Mouse (Mus musculus) lung, embryonic 15.5 days (tissue): ENCODE data around the gene Sh3bp4. TPM values are rescaled to one million over a fixed set of nuclear protein-coding genes. Genes with fewer than 3 reads are reported as not detected.

ENCODE experiments used
- ATAC-seq: fragments of 200-750 bp; cut with Nextera tagmentation; 2 replicates; pipeline ENCODE4 v1.8.0; 2017; ENCODE audit warnings: moderate number of reproducible peaks, borderline replicate concordance; ENCODE audit not compliant: low FRiP score, low TSS enrichment; ENCODE audit errors: extremely low read depth
- H3K27ac ChIP-seq: fragments of 300-500 bp; sonication (generic); 2 replicates; pipeline ENCODE4 v1.5.1; 2015; ENCODE audit warnings: moderate library complexity, mild to moderate bottlenecking, inconsistent platforms
- H3K27me3 ChIP-seq: fragments of 300-500 bp; sonication (generic); 2 replicates; pipeline ENCODE4 v1.6.1; 2015; ENCODE audit warnings: inconsistent platforms
- H3K36me3 ChIP-seq: fragments of 300-500 bp; sonication (generic); 2 replicates; pipeline ENCODE4 v1.6.1; 2015; ENCODE audit warnings: inconsistent platforms
- H3K4me1 ChIP-seq: fragments of 300-500 bp; sonication (generic); 2 replicates; pipeline ENCODE4 v1.6.1; 2015; ENCODE audit warnings: inconsistent platforms
- H3K4me2 ChIP-seq: fragments of 300-500 bp; sonication (generic); 2 replicates; pipeline ENCODE4 v1.6.1; 2015; ENCODE audit warnings: inconsistent platforms, mild to moderate bottlenecking, moderate library complexity
- H3K4me3 ChIP-seq: fragments of 300-500 bp; sonication (generic); 2 replicates; pipeline ENCODE4 v1.5.1; 2015; ENCODE audit warnings: mild to moderate bottlenecking, inconsistent platforms
- H3K9ac ChIP-seq: fragments of 300-500 bp; sonication (generic); 2 replicates; pipeline ENCODE4 v1.6.1; 2015; ENCODE audit warnings: inconsistent platforms
- H3K9me3 ChIP-seq: fragments of 300-500 bp; sonication (generic); 2 replicates; pipeline ENCODE4 v1.6.1; 2016; ENCODE audit warnings: inconsistent platforms
- WGBS: fragments of 180-500 bp; shearing (Covaris S2); methylation state at CpG from one replicate; pipeline ENCODE4 v1.1.7; 2015; 5-methylcytosine and 5-hydroxymethylcytosine counted together
- polyA plus RNA-seq: library from polyadenylated mRNA; unstranded; fragments of >200 nt; fragmentation: Nextera tagmentation; extraction: Ambion mirVana; gene quantifications from 2 replicates; pipeline ENCODE4 v1.2.1, GENCODE M21; 2015

Sh3bp4 gene
- 25.2 and 27.1 TPM in 2 replicates for polyA plus RNA-seq

GRCm38 (mm10) chr1:89070103-89070700, at the start of gene Sh3bp4:
Sh3bp4 (plus strand) TSS chr1:89070415.
- Histone ChIP-seq H3K9me3 (no peaks in the 10 kb centered on the region), H3K36me3 (no peaks in the 10 kb centered on the region)
- 0% methylated on average over 62 of the region's 63 CpGs for WGBS

DNA sequence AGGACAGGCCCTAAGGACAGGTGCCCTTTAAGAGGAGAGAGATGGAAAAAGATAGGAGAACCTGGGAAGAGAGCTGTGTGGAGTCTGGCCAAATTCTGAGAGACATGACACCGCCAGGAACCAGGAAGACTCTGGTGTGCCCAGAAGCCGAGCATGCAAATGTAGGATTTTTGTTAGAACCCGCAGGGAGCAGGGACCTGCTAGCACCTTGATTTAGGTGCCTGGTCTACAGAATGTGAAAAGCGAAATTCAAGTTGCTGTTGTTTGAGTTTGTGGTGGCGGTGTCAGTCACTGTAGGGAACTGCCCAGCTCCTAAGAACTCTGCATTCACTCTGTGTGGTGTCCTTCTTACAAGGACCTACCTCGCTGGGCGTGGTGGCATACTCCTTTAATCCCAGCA, 47.2 kb upstream of the Sh3bp4 start:
- no peaks in the 10 kb centered on the region for H3K27me3 ChIP-seq
- no peak overlapping the region for H3K4me2 ChIP-seq
- no peaks in the 10 kb centered on the region for H3K9me3 ChIP-seq
- no peak overlapping the region for H3K9ac ChIP-seq
- no peak overlapping the region for H3K27ac ChIP-seq
- ATAC-seq, result no peak
- H3K4me3 ChIP-seq, result no peak overlapping the region
- H3K4me1 ChIP-seq, result peaks cover 4% of the 10 kb centered on the region
- 79% methylated on average over 7 of the region's 7 CpGs for WGBS
- H3K36me3 ChIP-seq, result no peaks in the 10 kb centered on the region

More at GRCm38 (mm10) chr1:89070103-89070700, at the start of gene Sh3bp4:
- Histone ChIP-seq H3K4me3 (peak within 1 kb of the TSS; percentile 87), H3K27ac (peak within 1 kb of the TSS; percentile 88), H3K4me2 (peak within 1 kb of the TSS; percentile 81), H3K9ac (peak within 1 kb of the TSS; percentile 89), H3K27me3 (no peaks in the 10 kb centered on the region), H3K4me1 (peaks cover 43% of the 10 kb centered on the region)
- peak; percentile 96 for ATAC-seq

DNA sequence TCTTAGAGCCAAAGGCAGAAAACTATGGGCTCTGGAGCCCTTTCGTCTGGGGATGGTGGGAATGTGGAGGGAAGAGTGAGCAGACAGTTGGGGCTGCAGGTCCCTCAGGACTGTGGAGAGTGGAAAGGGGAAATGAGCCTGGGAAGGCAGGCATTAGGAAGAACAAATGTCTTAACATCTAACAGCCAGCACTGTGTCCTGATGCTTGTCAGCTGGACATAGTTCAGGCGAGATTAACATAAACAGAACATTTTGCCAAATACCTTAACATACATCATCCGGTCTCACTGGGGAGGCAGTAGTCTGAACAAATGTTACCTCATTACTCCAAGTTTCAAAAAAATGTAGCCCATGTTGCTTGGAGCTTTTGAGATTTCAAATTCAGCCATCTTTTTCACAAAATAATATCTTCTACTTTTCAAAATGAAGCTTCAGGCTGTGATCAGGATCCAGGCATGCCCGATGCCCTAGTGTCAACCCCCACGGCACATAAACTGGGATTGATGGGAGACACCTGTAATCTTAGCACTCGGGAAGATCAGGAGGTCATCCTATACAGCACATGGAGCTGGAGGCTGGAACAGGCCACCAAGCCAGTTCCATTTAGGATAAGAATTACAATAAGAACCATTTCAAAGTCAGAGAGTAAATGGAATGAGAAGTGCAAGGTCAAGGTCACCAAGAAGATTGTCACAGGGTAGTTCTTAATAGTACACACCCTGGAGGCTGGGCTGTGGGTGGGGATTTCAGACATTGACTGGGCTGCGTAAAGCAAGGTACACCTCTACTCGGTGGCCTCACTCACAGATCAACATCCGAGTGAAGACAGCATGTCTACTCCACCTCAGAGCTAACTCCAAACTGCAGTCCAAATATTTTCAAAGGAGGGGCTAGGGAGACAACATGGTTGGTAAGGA, 45.3 kb upstream of the Sh3bp4 start:
- no peak overlapping the region for H3K9ac ChIP-seq
- peak; percentile 49; the same call in 1 of the 2 replicates for ATAC-seq
- H3K4me3 ChIP-seq, result no peak overlapping the region
- H3K4me2 ChIP-seq, result no peak overlapping the region
- H3K4me1 ChIP-seq, result peaks cover 4% of the 10 kb centered on the region
- H3K9me3 ChIP-seq, result no peaks in the 10 kb centered on the region
- WGBS, result 44% methylated on average over 9 of the region's 9 CpGs
- H3K36me3 ChIP-seq, result no peaks in the 10 kb centered on the region
- no peak overlapping the region for H3K27ac ChIP-seq
- H3K27me3 ChIP-seq, result no peaks in the 10 kb centered on the region

DNA sequence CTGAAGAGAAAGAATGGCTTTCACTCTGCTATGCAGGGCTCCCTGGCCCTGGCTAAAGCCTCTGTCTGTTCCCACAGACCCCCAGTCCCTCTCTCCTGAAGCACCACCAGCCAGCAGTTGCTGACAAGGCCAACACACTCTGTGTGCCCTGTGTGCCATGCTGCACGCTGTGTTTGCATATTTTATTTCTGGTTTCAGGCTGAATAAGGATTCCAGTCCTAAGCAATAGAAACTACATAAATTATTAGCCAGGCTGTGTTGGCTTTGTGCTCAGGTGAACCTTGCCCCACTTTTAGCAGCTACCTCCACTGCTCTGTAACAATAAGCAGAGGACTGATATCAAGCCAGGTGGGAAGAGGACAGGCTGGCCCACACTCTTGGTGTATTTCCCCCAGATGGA, 44.2 kb upstream of the Sh3bp4 start:
- peaks cover 4% of the 10 kb centered on the region for H3K4me1 ChIP-seq
- H3K9ac ChIP-seq, result no peak overlapping the region
- H3K27me3 ChIP-seq, result no peaks in the 10 kb centered on the region
- H3K4me2 ChIP-seq, result no peak overlapping the region
- no peak overlapping the region for H3K27ac ChIP-seq
- no peaks in the 10 kb centered on the region for H3K36me3 ChIP-seq
- no peak overlapping the region for H3K4me3 ChIP-seq
- H3K9me3 ChIP-seq, result no peaks in the 10 kb centered on the region
- WGBS, result 56% methylated on average over 1 of the region's 1 CpGs
- no peak for ATAC-seq

DNA sequence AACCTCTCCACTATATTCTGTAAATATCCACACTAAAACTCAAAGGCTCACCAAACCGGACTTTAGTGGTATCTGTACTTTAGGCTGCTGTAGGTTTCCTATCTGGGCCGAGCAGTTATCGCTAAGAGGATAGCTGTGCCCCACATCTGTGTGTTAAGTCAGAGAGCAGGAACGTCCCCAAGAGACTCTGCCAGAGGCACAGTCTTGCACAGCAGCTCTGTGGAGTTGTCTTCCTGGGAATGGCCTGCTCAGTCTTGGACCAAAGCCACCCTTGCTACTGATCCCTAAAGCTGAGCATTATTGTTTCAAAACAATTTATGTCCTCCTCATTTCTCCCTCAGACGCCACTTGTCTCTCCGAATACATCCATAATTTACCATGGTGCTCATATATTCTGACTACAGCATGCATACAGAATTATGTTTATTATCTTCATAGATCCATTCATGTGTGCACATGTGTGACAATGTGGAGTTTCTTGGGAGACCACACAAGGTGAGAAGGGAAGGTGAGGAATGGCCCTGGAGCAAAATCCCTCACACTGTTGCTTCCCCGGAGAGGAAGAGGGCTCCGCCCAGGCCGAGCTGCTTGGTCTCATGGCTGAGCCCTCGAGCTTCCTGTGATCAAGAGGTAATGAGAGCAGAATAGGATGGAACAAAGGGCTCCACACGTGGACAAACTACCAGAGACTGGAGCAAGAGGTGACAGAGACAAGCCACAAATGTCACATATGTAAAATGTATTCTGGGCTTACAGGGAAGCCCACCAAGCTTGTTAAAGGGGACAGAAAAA, 40.9 kb upstream of the Sh3bp4 start:
- Histone ChIP-seq H3K4me1 (peaks cover 3% of the 10 kb centered on the region), H3K27me3 (no peaks in the 10 kb centered on the region), H3K9me3 (no peaks in the 10 kb centered on the region), H3K36me3 (no peaks in the 10 kb centered on the region), H3K4me3 (no peak overlapping the region), H3K27ac (no peak overlapping the region), H3K4me2 (no peak overlapping the region), H3K9ac (no peak overlapping the region)
- ATAC-seq, result no peak; the same call in 1 of the 2 replicates
- WGBS, result 62% methylated on average over 11 of the region's 11 CpGs

DNA sequence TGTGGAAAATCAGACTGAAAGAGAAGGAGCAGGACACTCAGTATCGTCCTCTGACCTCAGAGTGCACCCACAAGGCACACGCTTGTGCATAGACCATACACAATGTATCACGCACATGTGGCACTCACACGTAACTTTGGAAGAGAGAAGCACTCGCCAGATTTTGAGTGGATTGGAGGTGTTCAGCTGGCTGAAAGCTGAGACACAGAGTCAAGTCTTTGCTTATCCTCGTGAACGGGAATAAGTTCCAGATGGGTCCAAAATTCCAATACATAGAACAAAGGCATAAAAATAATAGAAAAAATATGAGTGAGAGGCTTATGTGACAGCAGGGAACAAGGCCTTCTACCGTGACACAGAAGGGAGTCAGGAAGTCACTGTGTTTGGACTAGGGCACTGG, 36.6 kb upstream of the Sh3bp4 start:
- Histone ChIP-seq H3K27me3 (no peaks in the 10 kb centered on the region), H3K4me3 (no peak overlapping the region), H3K9ac (no peak overlapping the region), H3K4me2 (no peak overlapping the region), H3K27ac (no peak overlapping the region), H3K9me3 (no peaks in the 10 kb centered on the region), H3K36me3 (no peaks in the 10 kb centered on the region), H3K4me1 (no peaks in the 10 kb centered on the region; the same call in 1 of the 2 replicates)
- WGBS, result 61% methylated on average over 8 of the region's 8 CpGs
- no peak for ATAC-seq

GRCm38 (mm10) chr1:89034061-89034460, 36.2 kb upstream of the Sh3bp4 start:
- no peak for ATAC-seq
- Histone ChIP-seq H3K4me3 (no peak overlapping the region), H3K9me3 (no peaks in the 10 kb centered on the region), H3K4me1 (no peaks in the 10 kb centered on the region; the same call in 1 of the 2 replicates), H3K27me3 (no peaks in the 10 kb centered on the region), H3K9ac (no peak overlapping the region), H3K4me2 (no peak overlapping the region), H3K36me3 (no peaks in the 10 kb centered on the region), H3K27ac (no peak overlapping the region)
- 71% methylated on average over 4 of the region's 4 CpGs for WGBS

DNA sequence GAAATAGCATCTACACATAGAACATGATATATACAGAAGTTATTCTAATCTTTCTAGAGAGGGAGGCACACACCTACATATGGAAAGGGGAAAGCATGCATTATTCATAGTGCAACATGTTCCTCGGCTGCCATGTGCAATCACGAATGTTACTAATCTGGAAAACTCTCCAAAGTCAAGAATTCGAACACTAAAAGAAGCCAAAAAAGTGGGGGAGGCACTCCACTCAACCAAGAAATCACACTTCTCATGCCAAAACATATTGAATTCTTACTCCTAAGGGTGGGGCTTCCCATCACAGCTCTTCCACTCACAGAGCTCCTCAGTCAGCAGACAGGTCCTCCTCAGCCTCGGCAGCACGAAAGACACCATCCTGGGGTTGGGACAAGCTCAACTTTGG, 35.1 kb upstream of the Sh3bp4 start:
- 64% methylated on average over 5 of the region's 5 CpGs for WGBS
- Histone ChIP-seq H3K4me1 (no peaks in the 10 kb centered on the region), H3K27me3 (no peaks in the 10 kb centered on the region), H3K9ac (no peak overlapping the region), H3K4me2 (no peak overlapping the region), H3K36me3 (no peaks in the 10 kb centered on the region), H3K9me3 (no peaks in the 10 kb centered on the region), H3K4me3 (no peak overlapping the region), H3K27ac (no peak overlapping the region)
- no peak for ATAC-seq

DNA sequence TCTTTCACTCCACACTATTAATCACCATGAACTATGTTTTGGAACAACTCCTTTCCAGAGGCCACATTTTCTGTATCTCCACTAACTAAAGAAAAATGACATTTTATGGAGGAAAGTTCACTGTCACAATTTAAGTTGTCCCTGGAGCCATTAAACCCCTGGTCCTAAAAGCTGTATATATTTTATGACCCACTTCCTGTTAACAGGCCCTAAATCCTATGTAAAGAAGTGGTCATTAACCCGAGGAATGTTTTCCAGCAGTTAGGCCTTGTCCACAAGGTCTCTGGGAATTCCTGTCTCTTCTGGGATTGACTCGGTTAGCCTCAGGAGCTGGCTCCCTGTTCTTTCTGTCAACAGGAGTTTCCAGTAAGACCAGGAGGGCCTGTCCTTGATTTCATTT, 30.4 kb upstream of the Sh3bp4 start:
- Histone ChIP-seq H3K27ac (no peak overlapping the region), H3K27me3 (no peaks in the 10 kb centered on the region)

GRCm38 (mm10) chr1:89041290-89041689, 28.9 kb upstream of the Sh3bp4 start:
- H3K9me3 ChIP-seq, result no peaks in the 10 kb centered on the region
- peaks cover 7% of the 10 kb centered on the region; the same call in 1 of the 2 replicates for H3K4me1 ChIP-seq
- 43% methylated on average over 5 of the region's 5 CpGs for WGBS
- no peak overlapping the region for H3K4me3 ChIP-seq
- H3K27ac ChIP-seq, result peak overlapping the region; percentile 35; the same call in 1 of the 2 replicates
- H3K36me3 ChIP-seq, result no peaks in the 10 kb centered on the region
- H3K27me3 ChIP-seq, result no peaks in the 10 kb centered on the region
- no peak overlapping the region for H3K4me2 ChIP-seq
- no peak overlapping the region for H3K9ac ChIP-seq
- peak; percentile 55; the same call in 1 of the 2 replicates for ATAC-seq

More for the DNA sequence above, 30.4 kb upstream of the Sh3bp4 start:
- ATAC-seq, result no peak
- Histone ChIP-seq H3K9ac (no peak overlapping the region), H3K9me3 (no peaks in the 10 kb centered on the region), H3K4me3 (no peak overlapping the region), H3K4me2 (no peak overlapping the region), H3K36me3 (no peaks in the 10 kb centered on the region), H3K4me1 (peaks cover 7% of the 10 kb centered on the region; the same call in 1 of the 2 replicates)
- 41% methylated on average over 2 of the region's 2 CpGs for WGBS

DNA sequence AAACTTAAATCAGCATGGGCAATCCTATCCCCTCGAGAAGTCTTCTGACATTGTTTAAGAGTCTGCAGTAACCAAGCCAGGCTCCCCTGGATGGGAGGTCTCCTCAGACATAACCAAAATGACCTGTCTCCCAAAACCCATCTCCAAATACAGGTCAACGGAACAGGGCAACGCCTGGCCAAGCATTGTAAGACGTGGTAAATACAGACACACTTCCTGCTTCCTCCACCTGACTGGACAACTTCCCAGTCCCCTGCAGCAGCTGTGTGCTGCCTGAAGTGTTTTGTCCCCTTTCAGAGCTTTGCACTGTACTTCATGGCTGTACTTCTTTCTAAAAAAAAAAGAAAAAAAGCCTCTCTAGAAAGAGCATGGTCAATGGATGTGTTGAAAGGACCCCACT, 28.1 kb upstream of the Sh3bp4 start:
- ATAC-seq, result no peak
- WGBS, result 61% methylated on average over 4 of the region's 4 CpGs
- Histone ChIP-seq H3K9ac (no peak overlapping the region), H3K9me3 (no peaks in the 10 kb centered on the region), H3K27ac (peak overlapping the region; percentile 50), H3K27me3 (no peaks in the 10 kb centered on the region), H3K36me3 (no peaks in the 10 kb centered on the region), H3K4me2 (no peak overlapping the region), H3K4me3 (no peak overlapping the region), H3K4me1 (peaks cover 7% of the 10 kb centered on the region; the same call in 1 of the 2 replicates)
